Mouse (Mus musculus) myocyte (in vitro differentiated cells): Measurements from ENCODE around the gene Syt13. TPM values are rescaled to one million over a fixed set of nuclear protein-coding genes. Genes with fewer than 3 reads are reported as not detected.

Experiments used
- H3K27me3 ChIP-seq: one replicate; pipeline ENCODE4 v1.6.1; 2011; ENCODE audit not compliant: control insufficient read depth, insufficient read depth, insufficient read length
- H3K36me3 ChIP-seq: one replicate; pipeline ENCODE4 v1.6.1; 2011; ENCODE audit not compliant: control insufficient read depth, insufficient read depth
- H3K4me2 ChIP-seq: one replicate; pipeline ENCODE4 v1.6.1; 2011; ENCODE audit warnings: low read depth, control low read depth
- H3K4me3 ChIP-seq: one replicate; pipeline ENCODE4 v1.5.1; 2011; ENCODE audit warnings: mild to moderate bottlenecking, control low read depth, moderate library complexity
- H3K79me2 ChIP-seq: one replicate; pipeline ENCODE4 v1.6.1; 2011; ENCODE audit not compliant: control insufficient read depth, insufficient read depth
- H3ac ChIP-seq: one replicate; pipeline ENCODE4 v1.6.1; 2011; ENCODE audit not compliant: control insufficient read depth, insufficient read length
- CEBPB ChIP-seq: IDR thresholded peaks from 2 replicates; pipeline ENCODE4 v1.6.1; 2011; ENCODE audit warnings: mild to moderate bottlenecking, moderate library complexity; ENCODE audit not compliant: poor library complexity, insufficient read depth, severe bottlenecking
- E2F4 ChIP-seq: IDR thresholded peaks from one replicate; pipeline ENCODE4 v1.6.1; 2011; ENCODE audit warnings: mild to moderate bottlenecking, control low read depth, moderate library complexity; ENCODE audit not compliant: insufficient read depth
- MAX ChIP-seq: IDR thresholded peaks from one replicate; pipeline ENCODE4 v1.6.1; 2011; ENCODE audit warnings: low read depth, mild to moderate bottlenecking, control low read depth
- MYOD1 ChIP-seq, 3 experiments: IDR thresholded peaks; one replicate each; pipeline ENCODE4 v1.6.1; 2011; ENCODE audit warnings: control low read depth in 2 of 3, low read depth in 2 of 3, mild to moderate bottlenecking in 2 of 3, moderate library complexity in 1 of 3; ENCODE audit not compliant: insufficient read length in 2 of 3, control insufficient read depth in 1 of 3
- MYOG ChIP-seq, 3 experiments: IDR thresholded peaks; one replicate each; pipeline ENCODE4 v1.6.1; 2011; ENCODE audit warnings: control low read depth in 2 of 3, low read depth in 2 of 3, mild to moderate bottlenecking in 2 of 3; ENCODE audit not compliant: insufficient read length in 2 of 3, control insufficient read depth in 1 of 3, insufficient read depth in 1 of 3
- POLR2A ChIP-seq: IDR thresholded peaks from one replicate; pipeline ENCODE4 v1.6.1; 2011; ENCODE audit warnings: low read depth, mild to moderate bottlenecking, control low read depth, moderate library complexity; ENCODE audit not compliant: insufficient read length
- POLR2AphosphoS2 ChIP-seq: IDR thresholded peaks from one replicate; pipeline ENCODE4 v1.6.1; 2011; ENCODE audit warnings: low read depth, control low read depth; ENCODE audit not compliant: insufficient read length
- REST ChIP-seq: IDR thresholded peaks from one replicate; pipeline ENCODE4 v1.6.1; 2011; ENCODE audit warnings: mild to moderate bottlenecking, control low read depth, moderate library complexity; ENCODE audit not compliant: insufficient read depth, insufficient read length
- SRF ChIP-seq: IDR thresholded peaks from one replicate; pipeline ENCODE4 v1.6.1; 2011; ENCODE audit warnings: low read depth; ENCODE audit not compliant: control insufficient read depth, insufficient read length
- TCF12 ChIP-seq: IDR thresholded peaks from one replicate; pipeline ENCODE4 v1.6.1; 2011; ENCODE audit warnings: mild to moderate bottlenecking, control low read depth; ENCODE audit not compliant: poor library complexity, insufficient read depth, severe bottlenecking
- TCF3 ChIP-seq: IDR thresholded peaks from one replicate; pipeline ENCODE4 v1.6.1; 2011; ENCODE audit warnings: low read depth, control low read depth; ENCODE audit not compliant: insufficient read length
- USF1 ChIP-seq: IDR thresholded peaks from one replicate; pipeline ENCODE4 v1.6.1; 2011; ENCODE audit warnings: low read depth, mild to moderate bottlenecking, control low read depth, moderate library complexity
- polyA plus RNA-seq: library from polyadenylated mRNA; unstranded; fragments of >200 nt; fragmentation: generic; extraction: Trizol; gene quantifications from one replicate; pipeline ENCODE4 v1.2.1, GENCODE M21; 2012; ENCODE audit warnings: missing spikeins

Syt13 gene
- polyA plus RNA-seq, 1 experiment, result 49.7 TPM

DNA sequence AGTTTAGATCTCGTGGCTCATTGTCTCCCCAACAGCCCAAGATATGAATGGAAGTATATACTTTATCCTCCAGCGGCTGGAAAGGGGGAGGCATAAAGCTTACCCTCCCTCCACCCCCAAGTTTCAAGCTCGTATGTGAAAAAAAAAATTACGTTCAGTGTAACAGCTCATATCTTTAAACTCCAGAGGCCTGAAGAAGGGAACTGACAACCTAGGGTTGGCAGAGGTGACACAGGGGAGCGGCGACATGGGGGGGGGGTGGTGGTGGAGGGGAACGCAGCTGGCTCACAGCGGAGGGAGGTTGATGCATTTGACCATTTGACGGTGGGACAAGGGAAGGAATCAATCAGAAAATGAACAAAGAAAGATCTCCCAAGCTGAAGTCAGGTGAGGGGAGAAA, 56.2 kb downstream of the Syt13 start:
- Histone ChIP-seq H3ac (no peak overlapping the region), H3K27me3 (no peaks in the 10 kb centered on the region), H3K4me3 (no peak overlapping the region), H3K79me2 (no peaks in the 10 kb centered on the region), H3K4me2 (no peak overlapping the region), H3K36me3 (no peaks in the 10 kb centered on the region)
- no peak for TF ChIP-seq USF1
- TF ChIP-seq CEBPB, result no peak
- TF ChIP-seq MYOD1 (IDR thresholded peaks at IDR 0.05; ENCODE audit: control insufficient read depth in 1 of 3, insufficient read length in 2 of 3, low read depth in 2 of 3), result no peak
- TF ChIP-seq MYOG (IDR thresholded peaks at IDR 0.05; ENCODE audit: control insufficient read depth in 1 of 3, insufficient read depth in 1 of 3, insufficient read length in 2 of 3, low read depth in 2 of 3), result no peak
- no peak for TF ChIP-seq SRF
- no peak for TF ChIP-seq REST
- TF ChIP-seq POLR2AphosphoS2, result no peak
- no peak for TF ChIP-seq POLR2A

DNA sequence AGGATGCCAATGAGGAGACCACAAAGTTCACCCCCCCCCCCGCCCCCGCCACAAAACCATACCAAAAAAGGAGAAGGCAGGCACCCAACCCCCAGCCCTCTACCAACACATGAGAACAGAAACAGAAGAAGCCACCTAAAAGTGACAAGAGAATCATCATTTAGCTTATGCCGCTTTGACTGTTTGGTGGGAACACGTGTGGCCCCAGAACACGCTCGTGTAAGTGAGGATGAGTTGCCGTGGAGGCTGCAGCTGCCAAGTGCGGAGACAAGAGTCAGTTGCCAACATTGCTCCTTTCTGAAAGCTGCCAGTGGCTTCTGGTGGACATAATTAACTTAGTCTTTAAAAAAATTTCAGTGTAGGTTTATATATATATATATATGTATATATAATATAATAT, 56.6 kb downstream of the Syt13 start:
- TF ChIP-seq SRF (no peak), MAX (no peak), POLR2A (no peak), CEBPB (no peak), USF1 (no peak), MYOG (IDR thresholded peaks at IDR 0.05; ENCODE audit: control insufficient read depth in 1 of 3, insufficient read depth in 1 of 3, insufficient read length in 2 of 3, low read depth in 2 of 3) (no peak), E2F4 (no peak), REST (no peak), TCF3 (no peak), MYOD1 (IDR thresholded peaks at IDR 0.05; ENCODE audit: control insufficient read depth in 1 of 3, insufficient read length in 2 of 3, low read depth in 2 of 3) (no peak), POLR2AphosphoS2 (no peak), TCF12 (no peak)
- no peak overlapping the region for H3ac ChIP-seq
- no peaks in the 10 kb centered on the region for H3K36me3 ChIP-seq

DNA sequence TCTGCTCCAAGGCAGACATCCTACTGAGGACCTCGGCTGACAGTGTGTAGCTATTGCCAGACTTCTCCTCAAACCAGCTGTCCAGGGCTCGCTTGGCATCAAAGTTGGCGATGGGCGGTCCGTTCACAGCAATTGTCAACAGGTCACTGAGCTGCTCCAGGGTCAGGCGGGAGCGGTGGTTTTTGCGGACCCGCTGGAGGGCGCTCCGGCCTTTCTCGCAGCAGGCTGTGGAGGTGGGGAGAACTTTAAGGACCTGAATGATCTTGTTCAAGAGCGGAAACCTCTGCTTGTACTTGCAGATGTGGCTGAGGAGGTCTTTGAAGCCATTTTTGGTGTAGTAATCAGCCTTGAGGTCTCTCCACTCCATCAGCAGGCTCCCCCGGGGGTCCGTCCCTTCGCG, 57.2 kb downstream of the Syt13 start:
- TF ChIP-seq MYOG (IDR thresholded peaks at IDR 0.05; ENCODE audit: control insufficient read depth in 1 of 3, insufficient read depth in 1 of 3, insufficient read length in 2 of 3, low read depth in 2 of 3), result no peak
- H3K36me3 ChIP-seq, result no peaks in the 10 kb centered on the region
- H3K4me2 ChIP-seq, result no peak overlapping the region
- no peak overlapping the region for H3K4me3 ChIP-seq
- no peaks in the 10 kb centered on the region for H3K27me3 ChIP-seq
- no peak overlapping the region for H3ac ChIP-seq
- no peaks in the 10 kb centered on the region for H3K79me2 ChIP-seq

More for the DNA sequence above, 56.6 kb downstream of the Syt13 start:
- no peaks in the 10 kb centered on the region for H3K79me2 ChIP-seq
- no peaks in the 10 kb centered on the region for H3K27me3 ChIP-seq
- H3K4me2 ChIP-seq, result no peak overlapping the region
- no peak overlapping the region for H3K4me3 ChIP-seq

DNA sequence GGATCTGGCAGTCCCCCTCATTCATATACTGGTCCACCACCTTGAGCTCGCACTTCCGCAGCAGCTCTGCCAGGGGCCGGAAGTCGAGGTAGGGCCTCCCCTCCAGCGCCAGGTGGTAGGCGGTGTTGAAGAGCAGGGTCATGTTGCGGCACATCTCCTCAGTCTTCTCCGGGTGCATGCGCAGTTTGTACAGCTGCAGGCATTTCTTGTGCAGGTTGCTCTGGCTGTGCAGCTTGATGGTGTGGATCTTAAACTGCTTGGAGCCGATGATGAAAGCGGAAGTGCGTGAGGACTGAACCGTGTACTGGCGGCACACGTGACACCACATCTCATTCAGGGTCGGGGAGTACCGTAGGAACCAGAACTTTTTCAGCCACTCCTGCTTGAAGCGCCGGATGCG, 58.7 kb downstream of the Syt13 start:
- TF ChIP-seq POLR2A (no peak), SRF (no peak), MAX (no peak), USF1 (no peak), TCF3 (no peak), MYOD1 (IDR thresholded peaks at IDR 0.05; ENCODE audit: control insufficient read depth in 1 of 3, insufficient read length in 2 of 3, low read depth in 2 of 3) (no peak), TCF12 (no peak), MYOG (IDR thresholded peaks at IDR 0.05; ENCODE audit: control insufficient read depth in 1 of 3, insufficient read depth in 1 of 3, insufficient read length in 2 of 3, low read depth in 2 of 3) (no peak), REST (no peak), E2F4 (no peak), CEBPB (no peak), POLR2AphosphoS2 (no peak)
- Histone ChIP-seq H3K4me2 (no peak overlapping the region), H3K27me3 (no peaks in the 10 kb centered on the region), H3ac (no peak overlapping the region), H3K36me3 (no peaks in the 10 kb centered on the region), H3K4me3 (no peak overlapping the region), H3K79me2 (no peaks in the 10 kb centered on the region)

DNA sequence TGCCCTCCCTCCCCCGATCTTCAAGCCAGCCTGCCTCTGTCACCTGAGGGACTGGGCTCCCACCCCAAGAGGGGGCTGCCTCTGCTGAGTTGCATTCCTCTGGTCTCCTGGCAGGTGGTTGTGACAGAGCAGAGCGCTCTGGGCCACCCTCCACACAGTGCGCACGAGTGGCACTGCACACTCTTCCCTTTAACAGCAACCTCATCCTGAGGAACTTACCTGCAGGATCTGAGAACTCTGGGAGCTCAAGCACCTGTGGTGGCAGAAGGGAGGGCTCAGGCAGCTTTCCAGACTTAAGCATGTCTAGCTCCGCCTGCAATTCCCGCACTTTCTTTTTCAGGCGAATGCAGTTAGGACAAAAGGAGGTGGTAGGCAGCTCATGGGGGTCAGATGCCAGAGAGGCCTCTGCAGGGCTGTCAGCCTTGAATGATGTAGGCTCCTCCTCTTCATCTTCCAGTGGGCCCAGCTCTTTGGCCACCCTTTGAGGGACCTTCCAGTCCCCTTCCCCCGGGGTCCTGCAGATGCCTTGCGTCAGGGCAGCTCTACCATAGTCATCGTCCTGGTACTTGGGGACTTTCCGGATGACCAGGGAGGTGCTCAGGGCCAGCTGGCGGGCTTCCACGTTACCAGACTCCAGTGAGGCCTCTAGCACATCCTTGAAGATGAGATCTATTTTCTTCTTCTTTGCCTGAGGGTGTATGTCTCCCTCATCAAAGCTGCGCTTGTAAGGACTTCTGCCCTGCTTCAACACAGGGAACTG, 60.3 kb downstream of the Syt13 start:
- TF ChIP-seq TCF3, result no peak
- TF ChIP-seq CEBPB, result no peak
- TF ChIP-seq E2F4, result no peak
- TF ChIP-seq POLR2AphosphoS2, result no peak
- TF ChIP-seq TCF12, result no peak
- TF ChIP-seq REST, result no peak
- TF ChIP-seq POLR2A, result no peak
- TF ChIP-seq MYOD1 (IDR thresholded peaks at IDR 0.05; ENCODE audit: control insufficient read depth in 1 of 3, insufficient read length in 2 of 3, low read depth in 2 of 3), result no peak
- TF ChIP-seq USF1, result no peak
- TF ChIP-seq MYOG (IDR thresholded peaks at IDR 0.05; ENCODE audit: control insufficient read depth in 1 of 3, insufficient read depth in 1 of 3, insufficient read length in 2 of 3, low read depth in 2 of 3), result no peak
- TF ChIP-seq SRF, result no peak
- no peak for TF ChIP-seq MAX
- H3K4me2 ChIP-seq, result no peak overlapping the region
- no peaks in the 10 kb centered on the region for H3K36me3 ChIP-seq
- no peaks in the 10 kb centered on the region for H3K27me3 ChIP-seq
- no peak overlapping the region for H3K4me3 ChIP-seq
- no peak overlapping the region for H3ac ChIP-seq
- H3K79me2 ChIP-seq, result no peaks in the 10 kb centered on the region
